Mouse (Mus musculus) thymus, adult 2 months (tissue): ENCODE data around the gene Hist1h3b. TPM values are rescaled to one million over a fixed set of nuclear protein-coding genes. Genes with fewer than 3 reads are reported as not detected.
A peak's percentile ranks its signal among the peaks of the same experiment; 100 is the strongest.

ENCODE experiments used
- DNase-seq: peaks from one replicate; pipeline ENCODE4 v3.0.0; 2021
- H3K27ac ChIP-seq: fragments of 200-500 bp; 2 replicates; pipeline ENCODE4 v1.5.1; 2012; ENCODE audit warnings: low read length, control low read depth; ENCODE audit not compliant: control insufficient read depth, insufficient read depth
- H3K27me3 ChIP-seq: fragments of 200-500 bp; 2 replicates; pipeline ENCODE4 v1.6.1; 2012; ENCODE audit warnings: mild to moderate bottlenecking, low read length, moderate library complexity, mixed read lengths; ENCODE audit not compliant: control insufficient read depth, insufficient read depth
- H3K36me3 ChIP-seq: fragments of 200-500 bp; 2 replicates; pipeline ENCODE4 v1.6.1; 2012; ENCODE audit warnings: mild to moderate bottlenecking, low read length, moderate library complexity; ENCODE audit not compliant: control insufficient read depth, insufficient read depth
- H3K4me1 ChIP-seq: fragments of 200-500 bp; replicated peaks from 2 replicates; pipeline ENCODE4 v1.6.1; 2012; ENCODE audit warnings: low read length; ENCODE audit not compliant: control insufficient read depth, insufficient read depth
- H3K4me3 ChIP-seq: fragments of 200-500 bp; 2 replicates; pipeline ENCODE4 v1.5.1; 2012; ENCODE audit warnings: mild to moderate bottlenecking, low read length, control low read depth, moderate library complexity; ENCODE audit not compliant: control insufficient read depth, insufficient read depth
- CTCF ChIP-seq: fragments of 200-500 bp; IDR thresholded peaks from 2 replicates; pipeline ENCODE4 v1.5.1; 2012; ENCODE audit warnings: mild to moderate bottlenecking, control low read depth, low read length, moderate library complexity, borderline replicate concordance; ENCODE audit not compliant: control insufficient read depth, poor library complexity, insufficient read depth; ENCODE audit errors: extremely low read depth
- POLR2A ChIP-seq: fragments of 200-500 bp; IDR thresholded peaks from 2 replicates; pipeline ENCODE4 v1.6.1; 2012; ENCODE audit warnings: mild to moderate bottlenecking, low read length, control low read depth, moderate library complexity; ENCODE audit not compliant: control insufficient read depth, poor library complexity, insufficient read depth; ENCODE audit errors: extremely low read depth
- WGBS: fragments of 180-500 bp; shearing (Covaris S2); methylation state at CpG from one replicate; pipeline ENCODE4 v1.1.7; 2018; 5-methylcytosine and 5-hydroxymethylcytosine counted together
- polyA plus RNA-seq: library from polyadenylated mRNA; depleted of rRNA; stranded (reverse); fragments of >200 nt; gene quantifications from 2 replicates; pipeline ENCODE4 v1.2.3, GENCODE M21; 2012

Hist1h3b gene
- polyA plus RNA-seq, 1 experiment = 529 TPM

DNA sequence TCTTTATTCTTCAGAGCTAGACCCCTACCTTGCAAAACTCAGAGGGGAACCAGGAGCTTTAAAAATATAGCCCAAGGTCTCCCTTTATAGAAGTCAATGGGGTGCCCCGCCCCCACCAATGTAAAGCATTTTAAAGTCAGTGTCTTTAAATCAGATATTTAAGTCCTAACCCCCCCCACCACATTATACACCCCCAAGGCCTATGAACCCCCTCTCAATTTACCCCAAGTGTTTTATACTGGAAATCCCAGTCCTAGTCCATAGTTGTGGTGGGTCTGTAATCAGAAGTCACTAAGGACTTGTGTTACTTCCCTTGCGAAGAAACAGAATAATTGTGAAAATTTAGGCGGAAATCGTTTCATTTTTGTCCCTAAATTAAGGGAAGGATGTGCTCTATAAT, 14.0 kb upstream of the Hist1h3b start:
- no peaks in the 10 kb centered on the region for H3K27me3 ChIP-seq
- 27% methylated on average over 4 of the region's 4 CpGs for WGBS
- peak overlapping the region; percentile 71; the same call in 1 of the 2 replicates for H3K27ac ChIP-seq
- no peaks in the 10 kb centered on the region for H3K4me1 ChIP-seq
- TF ChIP-seq CTCF (no peak), POLR2A (no peak)
- no peaks in the 10 kb centered on the region for H3K36me3 ChIP-seq
- no peak overlapping the region for H3K4me3 ChIP-seq
- peak; percentile 40 for DNase-seq

- peak; percentile 61; the same call in 1 of the 2 replicates for TF ChIP-seq CTCF
- peak; percentile 99 for TF ChIP-seq POLR2A
- H3K36me3 ChIP-seq = no peaks in the 10 kb centered on the region
- H3K27me3 ChIP-seq = no peaks in the 10 kb centered on the region
- WGBS = under 1% methylated on average over 38 of the region's 38 CpGs
- H3K4me3 ChIP-seq = peak within 1 kb of the TSS; percentile 85
- H3K4me1 ChIP-seq = no peaks in the 10 kb centered on the region
- peak; percentile 94 for DNase-seq
- H3K27ac ChIP-seq = peak within 1 kb of the TSS; percentile 99
Observed at GRCm38 (mm10) chr13:23738677-23739068, 13.4 kb upstream of the Hist1h3b start, which contains the start of gene Hist1h1c. Hist1h1c (plus strand) TSS chr13:23738808.

DNA sequence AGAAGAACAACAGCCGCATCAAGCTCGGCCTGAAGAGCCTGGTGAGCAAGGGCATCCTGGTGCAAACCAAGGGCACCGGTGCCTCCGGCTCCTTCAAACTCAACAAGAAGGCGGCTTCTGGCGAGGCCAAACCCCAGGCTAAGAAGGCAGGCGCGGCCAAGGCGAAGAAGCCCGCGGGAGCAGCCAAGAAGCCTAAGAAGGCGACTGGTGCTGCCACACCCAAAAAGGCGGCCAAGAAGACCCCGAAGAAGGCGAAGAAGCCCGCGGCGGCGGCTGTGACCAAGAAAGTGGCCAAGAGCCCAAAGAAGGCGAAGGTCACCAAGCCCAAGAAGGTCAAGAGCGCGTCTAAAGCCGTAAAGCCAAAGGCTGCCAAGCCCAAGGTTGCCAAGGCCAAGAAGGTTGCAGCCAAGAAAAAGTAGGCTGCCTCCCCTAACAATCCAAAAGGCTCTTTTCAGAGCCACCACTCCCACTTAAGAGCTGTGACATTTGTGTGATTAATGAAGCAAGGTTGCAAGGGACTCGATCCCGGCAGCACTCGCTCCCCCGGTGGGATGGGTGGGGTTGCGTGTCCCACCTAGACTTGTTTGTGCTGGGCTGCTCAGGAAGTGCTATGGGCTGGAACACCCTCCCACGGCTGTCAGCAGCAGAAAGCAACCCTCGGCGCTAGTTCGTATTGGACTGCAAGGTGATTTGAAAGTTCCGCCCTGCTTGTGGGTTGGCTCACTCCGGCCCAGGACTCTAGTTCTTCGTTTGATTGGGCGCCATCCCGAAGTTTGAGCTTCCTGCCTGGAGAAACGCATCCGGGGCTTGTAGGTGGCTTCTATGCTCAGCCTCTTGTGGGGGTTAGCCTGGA, 12.8 kb upstream of the Hist1h3b start:
- Histone ChIP-seq H3K4me3 (peak overlapping the region; percentile 85), H3K27ac (peak overlapping the region; percentile 99), H3K36me3 (no peaks in the 10 kb centered on the region), H3K27me3 (no peaks in the 10 kb centered on the region), H3K4me1 (no peaks in the 10 kb centered on the region)
- under 1% methylated on average over 39 of the region's 39 CpGs for WGBS
- TF ChIP-seq POLR2A (peak; percentile 81), CTCF (no peak)
- DNase-seq = peak; percentile 86

DNA sequence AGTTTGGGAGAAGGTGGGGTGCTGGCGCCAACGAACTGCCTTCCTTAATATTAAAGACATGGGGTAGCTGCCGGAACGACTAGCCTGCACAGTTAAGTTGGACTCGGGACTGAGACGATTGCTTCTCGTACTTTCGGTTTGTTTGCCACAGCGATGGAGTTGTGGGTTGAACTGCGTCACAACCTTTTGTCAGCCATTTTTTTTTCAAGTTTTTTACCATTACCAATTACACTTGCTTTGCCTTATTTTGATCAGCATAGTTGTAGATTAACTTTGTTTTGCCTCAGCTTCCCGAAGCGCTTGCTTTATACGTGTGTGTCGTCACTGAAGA, 12.2 kb upstream of the Hist1h3b start:
- Histone ChIP-seq H3K4me1 (peaks cover under 1% of the 10 kb centered on the region), H3K27me3 (no peaks in the 10 kb centered on the region), H3K27ac (peak overlapping the region; percentile 99), H3K36me3 (no peaks in the 10 kb centered on the region), H3K4me3 (peak overlapping the region; percentile 85)
- no peak for TF ChIP-seq CTCF
- TF ChIP-seq POLR2A = no peak
- no peak for DNase-seq
- WGBS = under 1% methylated on average over 14 of the region's 14 CpGs

DNA sequence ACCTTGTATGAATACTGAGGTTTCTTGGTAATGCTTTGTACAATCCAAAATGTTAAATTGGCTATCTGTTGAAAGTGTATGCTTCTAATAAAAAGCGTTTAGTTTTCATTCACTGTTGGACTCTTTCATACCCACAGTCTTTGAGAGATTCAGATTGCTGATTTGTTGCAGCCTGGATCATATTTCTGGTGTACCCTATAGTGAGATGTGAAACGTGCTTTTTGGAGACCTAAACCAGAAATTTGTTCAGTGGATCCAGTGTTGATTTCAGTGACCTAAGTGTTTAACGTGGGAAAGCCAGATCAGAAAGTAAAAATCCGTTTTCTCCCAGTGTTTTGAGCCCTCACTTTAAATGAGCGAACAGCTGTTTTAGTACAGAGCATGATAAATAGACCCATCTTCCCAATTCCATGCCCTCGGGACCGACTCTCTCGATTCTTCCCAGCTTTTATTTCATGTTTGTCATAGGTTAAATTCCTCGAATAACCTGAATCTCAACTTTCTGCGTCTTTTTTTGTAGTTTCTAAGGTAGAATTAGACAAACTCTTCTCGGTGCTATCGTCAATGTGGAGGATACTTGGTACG, 11.7 kb upstream of the Hist1h3b start:
- TF ChIP-seq CTCF (no peak), POLR2A (no peak)
- DNase-seq = no peak
- H3K27ac ChIP-seq = peak overlapping the region; percentile 99
- H3K27me3 ChIP-seq = no peaks in the 10 kb centered on the region
- WGBS = 32% methylated on average over 13 of the region's 13 CpGs
- no peaks in the 10 kb centered on the region for H3K36me3 ChIP-seq
- peaks cover 2% of the 10 kb centered on the region for H3K4me1 ChIP-seq
- H3K4me3 ChIP-seq = no peak overlapping the region

DNA sequence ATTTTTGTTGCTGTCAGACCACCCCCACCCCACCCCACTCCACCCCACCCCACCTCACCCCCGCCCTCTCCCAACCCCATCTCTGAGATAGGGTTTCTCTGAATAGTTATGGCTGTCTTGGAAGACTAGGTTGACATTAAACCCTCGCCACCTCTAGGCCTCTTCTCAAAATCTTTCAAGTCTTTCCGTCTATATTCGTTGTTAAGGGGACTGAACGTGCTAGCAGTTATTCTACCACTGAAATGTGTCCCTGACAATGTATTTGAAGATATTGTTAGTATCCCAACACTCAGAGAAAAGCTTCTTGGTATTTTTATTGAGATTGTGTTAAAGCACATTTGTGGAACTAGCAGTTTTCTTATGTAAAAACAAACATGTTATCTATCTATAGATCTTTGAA, 11.2 kb upstream of the Hist1h3b start:
- Histone ChIP-seq H3K4me1 (peaks cover 2% of the 10 kb centered on the region), H3K27me3 (no peaks in the 10 kb centered on the region), H3K4me3 (no peak overlapping the region), H3K36me3 (no peaks in the 10 kb centered on the region), H3K27ac (peak overlapping the region; percentile 99; the same call in 1 of the 2 replicates)
- 68% methylated on average over 5 of the region's 5 CpGs for WGBS
- DNase-seq = no peak
- TF ChIP-seq CTCF = no peak
- no peak for TF ChIP-seq POLR2A

GRCm38 (mm10) chr13:23742007-23742406, 10.1 kb upstream of the Hist1h3b start:
- peaks cover 4% of the 10 kb centered on the region for H3K4me1 ChIP-seq
- H3K4me3 ChIP-seq = no peak overlapping the region
- no peak overlapping the region for H3K27ac ChIP-seq
- TF ChIP-seq POLR2A (no peak), CTCF (no peak)
- DNase-seq = no peak
- H3K36me3 ChIP-seq = no peaks in the 10 kb centered on the region
- H3K27me3 ChIP-seq = no peaks in the 10 kb centered on the region
